Comparison of ENCODE assay signal across 16 mouse cellular contexts in genomic region chr3:84971561-84971960, GRCm38 (mm10).
"Had no signal": no experiment of that assay in that cellular context is flagged by ENCODE, and none has a peak within 500 bp of the region (broad histone marks: within the 10 kb centered on the region; RNA-seq: fewer than 3 reads in every experiment).

No protein-coding gene starts in this region.

- DNase-seq: kidney, adult 8-10 months; kidney, postnatal 36 days; layer of hippocampus, adult 9-11 months; layer of hippocampus, postnatal 36 days; left cerebral cortex, postnatal 4 days; liver; liver, embryonic 13.5 days; liver, postnatal 0 days; retina, postnatal 1 day; right cerebral cortex, postnatal 14 days; thymus, postnatal 4 days had no signal

- H3K4me2 ChIP-seq: liver, embryonic 13.5 days; lung, embryonic 15.5 days; midbrain, embryonic 12.5 days; neural tube, embryonic 13.5 days had no signal

- ATAC-seq: liver, postnatal 0 days; midbrain, embryonic 16.5 days had no signal

- H3K9ac ChIP-seq: liver, embryonic 13.5 days; liver, postnatal 0 days; lung, embryonic 15.5 days; midbrain, embryonic 12.5 days; neural tube, embryonic 13.5 days had no signal

- H3K4me3 ChIP-seq: liver, embryonic 13.5 days; lung, embryonic 15.5 days; midbrain, embryonic 12.5 days; neural tube, embryonic 13.5 days had no signal

- H3K27me3 ChIP-seq: liver, embryonic 13.5 days; lung, embryonic 15.5 days; midbrain, embryonic 12.5 days; neural tube, embryonic 13.5 days had no signal

- H3K4me1 ChIP-seq: liver, embryonic 13.5 days; lung, embryonic 15.5 days; midbrain, embryonic 12.5 days; neural tube, embryonic 13.5 days had no signal

- H3K9me3 ChIP-seq: liver, embryonic 13.5 days; lung, embryonic 15.5 days; midbrain, embryonic 12.5 days; neural tube, embryonic 13.5 days had no signal

- H3K27ac ChIP-seq: kidney, postnatal 0 days; liver, embryonic 13.5 days; lung, embryonic 15.5 days; midbrain, embryonic 12.5 days; neural tube, embryonic 13.5 days had no signal
